Mouse (Mus musculus) midbrain, embryonic 10.5 days (tissue): ENCODE measurements around the gene Dbndd1. TPM values are rescaled to one million over a fixed set of nuclear protein-coding genes. Genes with fewer than 3 reads are reported as not detected.
A peak's percentile ranks its signal among the peaks of the same experiment; 100 is the strongest.
"Not testable (repeated sequence)": the region's sequence is repeated elsewhere in the genome, so short reads cannot be mapped to it uniquely, and the experiment has no call there.

Experiments
- DNase-seq: peaks from one replicate; pipeline ENCODE4 v3.0.0-alpha.2; 2017; ENCODE audit warnings: low spot score
- H3K27ac ChIP-seq: fragments of 300-500 bp; sonication (generic); replicated peaks from 2 replicates; pipeline ENCODE4 v1.5.1; 2016; ENCODE audit warnings: mild to moderate bottlenecking
- H3K27me3 ChIP-seq: fragments of 300-500 bp; sonication (generic); 2 replicates; pipeline ENCODE4 v1.6.1; 2016; ENCODE audit warnings: low read depth, mild to moderate bottlenecking; ENCODE audit not compliant: poor library complexity, severe bottlenecking
- H3K36me3 ChIP-seq: fragments of 300-500 bp; sonication (generic); 2 replicates; pipeline ENCODE4 v1.6.1; 2016; ENCODE audit warnings: mild to moderate bottlenecking, moderate library complexity
- H3K4me1 ChIP-seq: fragments of 300-500 bp; sonication (generic); 2 replicates; pipeline ENCODE4 v1.6.1; 2016
- H3K4me3 ChIP-seq: fragments of 300-500 bp; sonication (generic); 2 replicates; pipeline ENCODE4 v1.5.1; 2016; ENCODE audit warnings: mild to moderate bottlenecking, moderate library complexity
- H3K9me3 ChIP-seq: fragments of 300-500 bp; sonication (generic); replicated peaks from 2 replicates; pipeline ENCODE4 v1.6.1; 2016; ENCODE audit warnings: mild to moderate bottlenecking
- WGBS: fragments of 180-500 bp; shearing (Covaris S2); methylation state at CpG from one replicate; pipeline ENCODE4 v1.1.7; 2016; 5-methylcytosine and 5-hydroxymethylcytosine counted together
- polyA plus RNA-seq: library from polyadenylated mRNA; unstranded; fragments of >200 nt; fragmentation: Nextera tagmentation; extraction: Ambion mirVana; gene quantifications from 2 replicates; pipeline ENCODE4 v1.2.1, GENCODE M21; 2016

Dbndd1 gene
- 19.0 and 26.7 TPM in 2 replicates for polyA plus RNA-seq

- Histone ChIP-seq H3K9me3 (no peaks in the 10 kb centered on the region), H3K36me3 (peaks cover 10% of the 10 kb centered on the region), H3K27ac (peak within 1 kb of the TSS; percentile 92), H3K4me3 (peak within 1 kb of the TSS; percentile 82), H3K4me1 (peaks cover 49% of the 10 kb centered on the region), H3K27me3 (peaks cover 54% of the 10 kb centered on the region)
- DNase-seq, result peak; percentile 85
- WGBS, result under 1% methylated on average over 57 of the region's 63 CpGs
Measured at GRCm38 (mm10) chr8:123514781-123515539, at the start of gene Dbndd1. Gene Dbndd1, minus strand, starts transcription at chr8:123515463.

GRCm38 (mm10) chr8:123564221-123564620 lies 49.0 kb upstream of the Dbndd1 start:
- H3K27ac ChIP-seq, DNase-seq, H3K9me3 ChIP-seq, H3K4me1 ChIP-seq, H3K4me3 ChIP-seq, H3K36me3 ChIP-seq, H3K27me3 ChIP-seq: not testable (repeated sequence)
- WGBS, result no CpG with 5 or more reads among the region's 45 CpGs

GRCm38 (mm10) chr8:123537641-123538040 lies 22.4 kb upstream of the Dbndd1 start:
- not testable (repeated sequence) for H3K4me3 ChIP-seq, DNase-seq, H3K9me3 ChIP-seq, H3K4me1 ChIP-seq, H3K27ac ChIP-seq
- peaks cover 35% of the 10 kb centered on the region for H3K27me3 ChIP-seq
- 77% methylated on average over 6 of the region's 14 CpGs for WGBS
- H3K36me3 ChIP-seq, result peaks cover 45% of the 10 kb centered on the region

GRCm38 (mm10) chr8:123536990-123537380 lies 21.7 kb upstream of the Dbndd1 start:
- H3K27me3 ChIP-seq, result peaks cover 35% of the 10 kb centered on the region
- no peaks in the 10 kb centered on the region for H3K4me1 ChIP-seq
- WGBS, result 28% methylated on average over 10 of the region's 10 CpGs
- peaks cover 51% of the 10 kb centered on the region for H3K36me3 ChIP-seq
- no peak for DNase-seq
- H3K9me3 ChIP-seq, result no peaks in the 10 kb centered on the region
- H3K27ac ChIP-seq, result no peak overlapping the region
- no peak overlapping the region for H3K4me3 ChIP-seq

- no peak for DNase-seq
- Histone ChIP-seq H3K27me3 (peaks cover 35% of the 10 kb centered on the region), H3K36me3 (peaks cover 57% of the 10 kb centered on the region), H3K4me1 (no peaks in the 10 kb centered on the region), H3K4me3 (no peak overlapping the region), H3K27ac (no peak overlapping the region), H3K9me3 (no peaks in the 10 kb centered on the region)
- 91% methylated on average over 9 of the region's 9 CpGs for WGBS
Measured at GRCm38 (mm10) chr8:123536242-123536989, 21.2 kb upstream of the Dbndd1 start.

- H3K36me3 ChIP-seq, result peaks cover 100% of the 10 kb centered on the region
- WGBS, result 95% methylated on average over 25 of the region's 25 CpGs
Measured at GRCm38 (mm10) chr8:123527720-123528489, 12.6 kb upstream of the Dbndd1 start.

GRCm38 (mm10) chr8:123520048-123520447 lies 4.8 kb upstream of the Dbndd1 start:
- peaks cover 49% of the 10 kb centered on the region for H3K36me3 ChIP-seq
- 90% methylated on average over 1 of the region's 1 CpGs for WGBS
- not testable (repeated sequence) for DNase-seq, H3K4me3 ChIP-seq, H3K9me3 ChIP-seq, H3K27ac ChIP-seq
- peaks cover 25% of the 10 kb centered on the region for H3K27me3 ChIP-seq
- peaks cover 31% of the 10 kb centered on the region for H3K4me1 ChIP-seq

More at GRCm38 (mm10) chr8:123527720-123528489, 12.6 kb upstream of the Dbndd1 start:
- no peaks in the 10 kb centered on the region for H3K4me1 ChIP-seq
- H3K9me3 ChIP-seq, result no peaks in the 10 kb centered on the region
- no peak overlapping the region for H3K27ac ChIP-seq
- no peaks in the 10 kb centered on the region for H3K27me3 ChIP-seq
- DNase-seq, result no peak
- H3K4me3 ChIP-seq, result no peak overlapping the region

GRCm38 (mm10) chr8:123518667-123519066 lies 3.4 kb upstream of the Dbndd1 start, which contains the start of gene Gas8:
Gene Gas8, plus strand, starts transcription at chr8:123518834.
- Histone ChIP-seq H3K4me1 (peaks cover 45% of the 10 kb centered on the region), H3K27me3 (peaks cover 39% of the 10 kb centered on the region), H3K27ac (peak within 1 kb of the TSS; percentile 87), H3K4me3 (peak within 1 kb of the TSS; percentile 80), H3K36me3 (peaks cover 36% of the 10 kb centered on the region), H3K9me3 (no peaks in the 10 kb centered on the region)
- DNase-seq, result peak; percentile 95
- WGBS, result under 1% methylated on average over 20 of the region's 20 CpGs

GRCm38 (mm10) chr8:123518172-123518571 lies 2.9 kb upstream of the Dbndd1 start:
- Histone ChIP-seq H3K9me3 (no peaks in the 10 kb centered on the region), H3K4me3 (peak overlapping the region; percentile 80), H3K36me3 (peaks cover 31% of the 10 kb centered on the region), H3K27me3 (peaks cover 44% of the 10 kb centered on the region), H3K27ac (no peak overlapping the region; the same call in 1 of the 2 replicates), H3K4me1 (peaks cover 50% of the 10 kb centered on the region)
- 42% methylated on average over 10 of the region's 10 CpGs for WGBS
- DNase-seq, result no peak

GRCm38 (mm10) chr8:123516596-123516995 lies 1.3 kb upstream of the Dbndd1 start:
- 36% methylated on average over 2 of the region's 2 CpGs for WGBS

GRCm38 (mm10) chr8:123515540-123515897 lies 256 bp upstream of the Dbndd1 start:
- Histone ChIP-seq H3K4me3 (peak overlapping the region; percentile 82), H3K4me1 (peaks cover 52% of the 10 kb centered on the region), H3K9me3 (no peaks in the 10 kb centered on the region), H3K36me3 (peaks cover 9% of the 10 kb centered on the region), H3K27ac (peak overlapping the region; percentile 92), H3K27me3 (peaks cover 54% of the 10 kb centered on the region)
- no peak for DNase-seq
- WGBS, result 2% methylated on average over 11 of the region's 11 CpGs

More at GRCm38 (mm10) chr8:123516596-123516995, 1.3 kb upstream of the Dbndd1 start:
- H3K27me3 ChIP-seq, result peaks cover 54% of the 10 kb centered on the region
- H3K4me1 ChIP-seq, result peaks cover 52% of the 10 kb centered on the region
- peaks cover 15% of the 10 kb centered on the region for H3K36me3 ChIP-seq
- H3K4me3 ChIP-seq, result no peak overlapping the region
- H3K9me3 ChIP-seq, result no peaks in the 10 kb centered on the region
- no peak overlapping the region for H3K27ac ChIP-seq
- DNase-seq, result no peak

GRCm38 (mm10) chr8:123514136-123514535 lies 1.1 kb downstream of the Dbndd1 start:
- DNase-seq, result peak; percentile 27
- WGBS, result 5% methylated on average over 9 of the region's 9 CpGs
- Histone ChIP-seq H3K9me3 (no peaks in the 10 kb centered on the region), H3K27ac (peak overlapping the region; percentile 92), H3K36me3 (peaks cover 19% of the 10 kb centered on the region), H3K27me3 (peaks cover 54% of the 10 kb centered on the region), H3K4me1 (peaks cover 43% of the 10 kb centered on the region), H3K4me3 (peak overlapping the region; percentile 82)
